Mouse (Mus musculus) heart, adult 9 months (tissue): ENCODE measurements at regions not wholly inside any gene's neighbourhood (a gene's known extent, or its start where the extent isn't known, plus 50 kb on each side); places are given as distances from the start of the nearest gene placed in this dataset.

ENCODE experiments used
- DNase-seq, 2 experiments: peaks; one replicate each; pipeline ENCODE4 v3.0.0; 2022; ENCODE audit warnings: low spot score in 2 of 2

- DNase-seq = no peak
Measured at GRCm38 (mm10) chr11:111442257-111442656, 376.3 kb downstream of the Kcnj2 start.

GRCm38 (mm10) chr11:111443381-111443780 lies 377.4 kb downstream of the Kcnj2 start:
- no peak for DNase-seq

- no peak for DNase-seq
Measured at GRCm38 (mm10) chr11:111444791-111445190, 378.8 kb downstream of the Kcnj2 start.

- DNase-seq = peak in 1 of 2 experiments; percentile 12
Measured at GRCm38 (mm10) chr11:111445764-111446163, 379.8 kb downstream of the Kcnj2 start.

GRCm38 (mm10) chr11:111450811-111451494 lies 385.0 kb downstream of the Kcnj2 start:
- DNase-seq = no peak

- DNase-seq = peak in 1 of 2 experiments; percentile 13
Measured at GRCm38 (mm10) chr11:111460046-111460445, 394.1 kb downstream of the Kcnj2 start.

- DNase-seq = no peak
Measured at GRCm38 (mm10) chr11:111484981-111485380, 419.0 kb downstream of the Kcnj2 start.

GRCm38 (mm10) chr11:111512471-111512870 lies 446.5 kb downstream of the Kcnj2 start:
- no peak for DNase-seq

- no peak for DNase-seq
Measured at GRCm38 (mm10) chr11:111522716-111523115, 456.8 kb downstream of the Kcnj2 start.

GRCm38 (mm10) chr11:111523465-111523864 lies 457.5 kb downstream of the Kcnj2 start:
- DNase-seq = peak; percentile 4 to 16

- no peak for DNase-seq
Measured at GRCm38 (mm10) chr11:111526010-111526742, 460.2 kb downstream of the Kcnj2 start.

GRCm38 (mm10) chr11:111529591-111529990 lies 463.6 kb downstream of the Kcnj2 start:
- no peak for DNase-seq

GRCm38 (mm10) chr11:111530912-111531311 lies 464.9 kb downstream of the Kcnj2 start:
- DNase-seq = no peak

GRCm38 (mm10) chr11:111532457-111532856 lies 466.5 kb downstream of the Kcnj2 start:
- no peak for DNase-seq

GRCm38 (mm10) chr11:111536040-111536836 lies 470.3 kb downstream of the Kcnj2 start:
- DNase-seq = peak in 1 of 2 experiments; percentile 39

GRCm38 (mm10) chr11:111537654-111538053 lies 471.7 kb downstream of the Kcnj2 start:
- DNase-seq = peak in 1 of 2 experiments; percentile 37

GRCm38 (mm10) chr11:111539960-111540359 lies 474.0 kb downstream of the Kcnj2 start:
- no peak for DNase-seq

- no peak for DNase-seq
Measured at GRCm38 (mm10) chr11:111545291-111545690, 479.3 kb downstream of the Kcnj2 start.

- DNase-seq = no peak
Measured at GRCm38 (mm10) chr11:111555131-111555530, 489.2 kb downstream of the Kcnj2 start.

- no peak for DNase-seq
Measured at GRCm38 (mm10) chr11:111555615-111556014, 489.7 kb downstream of the Kcnj2 start.

- DNase-seq = no peak
Measured at GRCm38 (mm10) chr11:111558302-111559140, 492.6 kb downstream of the Kcnj2 start.
